Mouse (Mus musculus): ENCODE measurements around the gene Snrk. TPM values are rescaled to one million over a fixed set of nuclear protein-coding genes. Genes with fewer than 3 reads are reported as not detected.

The Snrk gene
- total RNA-seq, 4 experiments from 2014 or later: 96.1 to 111 (median 104) TPM

DNA sequence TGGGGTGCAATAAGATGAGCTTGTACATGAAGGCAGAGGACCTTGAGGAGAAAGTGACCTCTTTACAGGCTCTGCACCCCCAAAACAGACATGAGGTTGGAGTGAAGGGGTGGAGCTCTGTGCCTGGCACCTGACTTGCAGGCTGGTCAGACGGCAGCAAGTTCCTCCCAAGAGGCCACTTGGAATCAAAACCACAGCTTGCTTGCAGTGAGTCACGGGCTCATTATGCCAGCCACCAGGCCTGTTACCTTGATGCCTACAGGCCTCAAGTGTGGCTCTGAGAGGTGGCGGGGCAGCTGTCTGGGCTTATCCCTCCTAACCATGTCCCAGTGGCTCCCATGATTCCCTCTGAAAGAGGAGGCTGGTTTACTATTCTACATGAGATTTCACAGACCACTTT, 63.0 kb downstream of the Snrk start:
- DNase-seq (ENCODE audit: low spot score in 2 of 2): no peak

GRCm38 (mm10) chr9:122183074-122183473, 66.0 kb downstream of the Snrk start:
- no peak for DNase-seq (ENCODE audit: low spot score in 2 of 2)

- DNase-seq (ENCODE audit: low spot score in 2 of 2): no peak
Measured at GRCm38 (mm10) chr9:122184329-122184728, 67.3 kb downstream of the Snrk start.

DNA sequence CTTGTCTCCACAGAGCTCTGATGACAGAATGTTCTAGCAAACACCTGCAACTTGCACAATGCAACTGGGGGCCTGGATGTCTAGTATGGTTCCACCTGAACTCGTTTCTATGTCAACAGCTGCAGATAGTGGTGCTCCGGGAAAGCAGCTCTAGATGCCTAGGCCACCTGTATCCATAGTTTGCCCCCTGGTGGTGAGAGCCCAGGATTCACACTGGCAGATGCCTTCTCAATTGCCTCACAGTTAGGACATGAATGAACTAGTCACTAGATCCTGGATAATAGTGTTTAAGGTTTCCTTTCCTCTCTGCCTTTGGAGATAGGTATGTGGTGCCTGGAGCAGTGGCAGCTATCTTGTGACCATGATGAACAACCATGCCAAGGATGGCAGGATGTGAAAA, 68.0 kb downstream of the Snrk start:
- peak; percentile 57 to 83 for DNase-seq (ENCODE audit: low spot score in 2 of 2)

DNA sequence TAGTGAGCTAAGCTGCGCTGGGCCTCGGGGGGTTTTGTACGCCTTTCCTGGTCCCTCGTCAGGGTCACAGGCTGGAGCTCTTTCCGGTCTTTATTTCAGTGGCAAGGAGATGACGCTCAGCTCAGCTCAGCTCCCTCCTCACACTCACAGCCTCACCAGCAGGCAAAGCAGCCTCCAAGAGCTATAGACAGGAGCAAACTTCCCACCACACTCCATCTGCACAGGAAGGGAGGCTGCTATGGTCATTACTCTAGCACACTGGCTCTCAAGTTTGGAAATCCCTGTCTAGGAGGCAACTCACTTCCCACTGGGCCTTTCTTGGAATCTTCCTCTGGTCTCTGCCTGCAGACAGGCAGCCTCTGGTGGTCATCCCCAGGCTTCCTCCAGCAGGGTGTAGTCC, 68.9 kb downstream of the Snrk start:
- no peak for DNase-seq (ENCODE audit: low spot score in 2 of 2)

- no peak for DNase-seq (ENCODE audit: low spot score in 2 of 2)
Measured at GRCm38 (mm10) chr9:122186643-122187226, 69.7 kb downstream of the Snrk start.

- no peak for DNase-seq (ENCODE audit: low spot score in 2 of 2)
Measured at GRCm38 (mm10) chr9:122187451-122187921, 70.4 kb downstream of the Snrk start.

DNA sequence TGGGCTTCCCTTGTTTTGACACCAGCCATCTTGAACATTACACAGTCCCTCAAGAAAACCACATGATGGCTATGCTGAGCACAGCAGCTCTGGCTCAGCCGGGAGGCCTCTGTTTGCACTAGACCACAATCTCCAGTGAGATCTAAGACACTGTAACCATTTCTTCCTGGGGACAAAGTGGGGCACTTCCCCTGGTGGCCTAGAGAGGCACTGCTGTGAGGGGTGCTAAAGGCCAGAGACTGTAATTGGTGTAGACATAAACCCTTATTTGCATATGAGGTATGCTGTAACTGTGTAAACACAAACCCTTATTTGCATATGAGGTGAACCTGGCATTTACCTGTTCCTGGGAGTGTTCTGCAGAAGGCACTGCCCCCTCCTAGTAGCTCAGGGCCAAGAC, 71.7 kb downstream of the Snrk start:
- DNase-seq (ENCODE audit: low spot score in 2 of 2): no peak

DNA sequence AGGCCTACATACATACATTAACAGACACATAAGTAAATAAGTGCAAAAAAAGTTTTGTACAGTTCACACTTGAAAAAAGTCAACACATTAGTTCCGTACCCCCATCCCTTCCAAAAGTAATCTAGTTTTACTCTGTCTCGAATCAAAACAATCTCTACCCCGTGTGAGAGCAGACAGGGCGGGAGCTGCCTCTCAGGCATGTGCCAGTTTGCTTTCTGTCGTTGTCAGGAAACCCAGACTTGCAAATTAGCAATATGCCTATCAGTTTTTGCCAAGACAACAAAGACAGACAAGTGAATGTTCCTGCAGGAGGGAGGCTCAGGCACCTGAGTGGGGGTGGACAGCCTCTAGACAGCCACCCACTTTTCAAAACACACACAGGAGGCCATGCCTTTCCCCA, 76.3 kb downstream of the Snrk start:
- no peak for DNase-seq (ENCODE audit: low spot score in 2 of 2)

DNA sequence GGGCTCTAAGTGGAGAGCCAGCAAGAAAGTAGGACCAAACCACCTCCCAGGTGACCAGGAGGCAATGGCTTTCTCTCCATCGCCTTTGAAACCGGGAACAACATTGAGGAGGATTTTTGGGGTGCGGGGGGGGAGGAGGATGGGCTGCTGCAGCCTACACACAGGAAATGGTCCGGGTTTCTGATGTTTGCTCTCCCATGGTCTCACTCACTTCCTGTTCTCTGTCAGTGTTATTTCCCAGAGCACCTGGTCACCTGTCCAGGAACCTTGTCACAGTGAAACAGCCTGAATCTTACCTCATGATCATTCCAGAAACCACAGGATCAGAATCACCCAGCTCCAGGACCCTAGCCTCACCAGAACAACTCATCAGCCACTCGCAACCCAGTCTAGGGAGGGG, 76.8 kb downstream of the Snrk start:
- no peak for DNase-seq (ENCODE audit: low spot score in 2 of 2)

- no peak for DNase-seq (ENCODE audit: low spot score in 2 of 2)
Measured at GRCm38 (mm10) chr9:122195042-122195682, 78.1 kb downstream of the Snrk start.

DNA sequence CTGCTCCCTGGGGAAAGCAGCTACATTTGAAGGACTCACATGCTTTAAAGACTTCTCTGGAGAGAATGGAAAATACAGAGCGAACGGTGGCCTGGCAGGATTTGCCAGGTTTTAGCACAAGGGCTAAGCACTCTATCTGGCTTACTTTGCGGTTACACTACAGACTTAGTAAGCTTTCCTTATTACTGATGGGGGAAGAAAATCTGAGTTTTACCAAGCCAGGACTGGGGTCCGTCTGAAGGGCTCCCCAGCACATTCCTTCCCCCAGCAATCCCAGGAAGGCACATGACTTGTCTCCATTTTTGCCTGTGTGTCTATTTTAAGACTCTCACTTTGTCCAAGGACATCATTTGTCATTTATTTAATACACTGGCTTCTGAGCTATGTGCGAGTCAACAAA, 80.0 kb downstream of the Snrk start:
- DNase-seq (ENCODE audit: low spot score in 2 of 2): no peak

- DNase-seq (ENCODE audit: low spot score in 2 of 2): no peak
Measured at GRCm38 (mm10) chr9:122198621-122199020, 81.6 kb downstream of the Snrk start.

GRCm38 (mm10) chr9:122199253-122199652, 82.2 kb downstream of the Snrk start:
- peak in 1 of 2 experiments; percentile 40 for DNase-seq (ENCODE audit: low spot score in 2 of 2)

DNA sequence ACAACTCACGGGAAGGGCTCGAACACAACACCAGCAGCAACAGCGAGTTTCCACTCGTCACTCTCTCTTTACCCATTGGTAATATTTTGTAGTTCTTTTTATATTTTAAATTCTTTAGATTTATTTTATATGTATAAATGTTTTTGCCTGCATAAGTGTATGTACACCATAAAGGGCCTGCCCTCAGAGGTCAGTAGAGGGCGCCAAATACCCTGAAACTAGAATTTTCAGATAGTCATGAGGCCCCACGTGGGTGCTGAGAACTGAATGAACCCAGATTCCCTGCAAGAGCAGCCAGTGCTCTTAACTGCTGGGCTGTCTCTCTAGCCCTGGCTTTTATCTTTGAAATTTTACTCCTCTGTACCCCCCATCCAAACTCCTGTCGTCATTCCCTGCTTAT, 87.4 kb downstream of the Snrk start:
- DNase-seq (ENCODE audit: low spot score in 2 of 2): no peak

DNA sequence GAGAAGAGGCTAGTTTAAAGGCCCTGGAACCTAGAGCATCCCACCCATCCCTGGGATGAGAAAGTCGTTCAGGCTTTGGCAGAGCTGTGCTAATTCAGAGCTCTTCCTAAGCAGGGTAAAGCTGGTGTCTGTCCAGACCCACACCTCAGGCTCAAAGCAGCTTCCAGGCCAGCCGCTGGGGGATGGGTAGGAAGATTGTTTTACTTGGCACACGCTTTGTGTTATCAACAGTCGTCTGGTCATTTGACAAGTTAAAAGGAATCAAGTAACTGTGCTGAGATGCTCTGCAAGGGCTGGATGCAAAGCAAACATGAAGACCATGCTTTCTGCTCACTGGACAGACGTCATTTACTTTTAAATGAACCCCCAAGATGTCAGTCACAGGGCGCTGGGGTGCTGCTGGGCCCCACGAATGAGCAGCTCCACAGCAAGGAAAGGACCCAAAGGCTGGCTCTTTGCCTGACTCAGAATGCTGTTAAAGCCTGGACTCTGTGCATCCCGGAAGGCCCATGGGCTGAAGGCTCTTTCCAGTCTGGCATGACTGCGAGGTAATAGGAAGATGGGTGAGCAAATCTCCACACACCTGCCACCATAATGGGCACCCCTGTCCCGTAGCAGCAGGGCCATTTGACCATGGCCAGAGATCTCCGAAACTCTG, 88.6 kb downstream of the Snrk start:
- no peak for DNase-seq (ENCODE audit: low spot score in 2 of 2)

- DNase-seq (ENCODE audit: low spot score in 2 of 2): no peak
Measured at GRCm38 (mm10) chr9:122208311-122208710, 91.2 kb downstream of the Snrk start.

- no peak for DNase-seq (ENCODE audit: low spot score in 2 of 2)
Measured at GRCm38 (mm10) chr9:122215118-122215517, 98.1 kb downstream of the Snrk start.

GRCm38 (mm10) chr9:122216945-122217529, 100.0 kb downstream of the Snrk start:
- no peak for DNase-seq (ENCODE audit: low spot score in 2 of 2)

Data from layer of hippocampus, adult 8-10 months (tissue).